Mouse (Mus musculus) monocyte, adult 5-6 weeks (primary cell): ENCODE data around the gene Gm20594. TPM values are rescaled to one million over a fixed set of nuclear protein-coding genes. Genes with fewer than 3 reads are reported as not detected.

ENCODE experiments used
- ATAC-seq: fragments of 153-309, 156-312 bp; replicated peaks from 2 replicates; pipeline ENCODE4 v1.8.0; 2017; ENCODE audit warnings: mild to moderate bottlenecking; ENCODE audit not compliant: low TSS enrichment, insufficient number of reproducible peaks, severe bottlenecking, poor library complexity, low FRiP score
- total RNA-seq: library from RNA; stranded (forward); fragments of 200-1000, 200-491, 200-594 nt; gene quantifications from 3 replicates; pipeline ENCODE4 v1.2.3, GENCODE M21; 2017

The Gm20594 gene
- total RNA-seq: not detected in 3 replicates

DNA sequence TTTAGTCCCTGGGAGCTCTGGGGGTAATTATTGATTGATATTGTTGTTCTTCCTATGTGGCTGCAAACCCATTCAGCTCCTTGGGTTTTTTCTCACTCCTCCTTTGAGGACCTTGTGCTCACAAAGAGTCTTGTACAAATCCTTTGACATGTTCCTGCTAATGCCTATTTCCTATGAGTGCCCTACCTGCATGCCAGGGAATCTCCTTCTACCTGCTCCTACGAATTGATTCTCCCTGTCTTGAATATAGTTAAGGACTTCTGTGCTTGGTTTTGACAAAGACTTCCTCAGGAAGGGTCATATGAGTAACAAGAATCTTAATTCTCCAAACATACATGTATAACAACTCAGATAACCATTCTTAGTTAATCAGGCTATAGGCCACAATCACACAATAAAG lies at the start of gene Gm20594:
TSS of gene Gm20594 (plus strand) at position 301 of the 400 bp plus-strand sequence.
- no peak for ATAC-seq

- ATAC-seq: peak; percentile 98
These were observed 398 bp downstream of the Gm20594 start for GRCm38 (mm10) chr6:79818114-79818513.

DNA sequence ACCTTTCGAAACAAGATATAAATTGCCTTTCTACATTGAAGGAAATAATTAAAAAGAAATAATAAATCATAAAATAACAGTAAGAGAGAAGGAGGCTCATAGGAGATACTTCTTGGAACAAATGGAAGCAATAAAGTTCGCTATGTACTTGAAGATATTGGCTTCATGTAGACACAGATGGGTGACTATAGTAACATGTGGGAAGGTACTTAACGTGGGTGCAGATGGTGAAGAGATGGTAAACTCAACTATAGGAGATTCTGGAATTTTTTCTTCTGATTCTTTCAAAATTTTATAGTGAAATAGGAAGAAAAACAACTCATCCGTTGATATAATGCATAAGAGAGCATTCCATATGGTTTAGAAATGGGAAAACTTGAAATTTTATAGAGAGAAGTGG lies 16.1 kb downstream of the Gm20594 start:
- ATAC-seq: no peak

DNA sequence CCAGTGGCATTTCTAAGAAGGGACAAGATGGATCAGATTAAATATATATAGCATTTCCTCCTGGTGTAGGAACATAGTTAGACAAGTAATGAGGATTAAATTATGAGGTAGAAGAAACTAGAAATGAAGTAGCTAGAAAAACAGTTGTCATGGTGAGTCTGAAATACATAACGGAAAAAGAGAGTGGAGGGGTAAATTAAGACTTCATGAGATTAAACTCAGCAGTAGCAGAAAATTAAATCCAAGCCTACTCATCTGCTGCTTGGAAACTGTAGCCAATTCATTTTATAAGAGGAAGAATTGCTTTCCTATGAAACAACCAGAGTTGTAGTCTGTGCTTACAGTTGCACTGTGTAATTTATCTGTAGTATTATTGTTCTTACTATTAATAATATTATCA lies 29.1 kb downstream of the Gm20594 start:
- no peak for ATAC-seq

Other genes starting within 250 kb of the Gm20594 start
- not detected in 3 replicates for gene Lrrtm4, start 201.0 kb downstream of the Gm20594 start, total RNA-seq